Mouse (Mus musculus) embryonic fibroblast, embryonic 13.5 days (primary cell): ENCODE data around the gene Serpina12.

ENCODE experiments used
- CTCF ChIP-seq: IDR thresholded peaks from 2 replicates; pipeline ENCODE4 v1.5.1; 2011; ENCODE audit warnings: mild to moderate bottlenecking, control low read depth, low read length, moderate library complexity, borderline replicate concordance; ENCODE audit not compliant: insufficient read depth
- POLR2A ChIP-seq: IDR thresholded peaks from 2 replicates; pipeline ENCODE4 v1.6.1; 2011; ENCODE audit warnings: low read depth, mild to moderate bottlenecking, control low read depth, low read length, moderate library complexity

DNA sequence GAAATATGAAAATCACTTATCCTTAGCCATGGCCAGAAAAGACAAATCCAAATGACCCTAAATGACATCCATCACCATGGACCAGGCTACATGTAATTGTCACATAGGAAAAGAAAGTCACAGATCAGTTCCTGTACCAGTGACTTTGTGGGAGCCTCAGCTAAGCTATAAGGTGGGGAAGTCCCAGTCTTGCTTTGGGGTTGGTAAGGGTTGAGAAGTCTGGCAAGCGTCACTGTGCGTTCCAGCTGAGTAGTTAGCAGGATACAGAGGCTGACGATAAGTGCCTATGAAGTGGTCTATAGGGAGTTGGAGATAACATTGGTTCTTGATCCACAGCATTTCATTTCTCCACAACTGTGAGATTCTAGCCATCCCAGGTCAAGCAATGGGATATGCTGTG, 29.0 kb downstream of the Serpina12 start:
- TF ChIP-seq CTCF: no peak
- TF ChIP-seq POLR2A: no peak
